Mouse (Mus musculus): Measurements from ENCODE around the gene Atrip.

The Atrip gene

GRCm38 (mm10) chr9:109097831-109098230 lies 23.9 kb upstream of the Atrip start:
- DNase-seq (ENCODE audit: low spot score), result peak; percentile 17

- DNase-seq (ENCODE audit: low spot score), result peak; percentile 37
Measured at GRCm38 (mm10) chr9:109097291-109097690, 23.4 kb upstream of the Atrip start.

- DNase-seq (ENCODE audit: low spot score), result peak; percentile 44
Measured at GRCm38 (mm10) chr9:109096856-109097255, 22.9 kb upstream of the Atrip start.

GRCm38 (mm10) chr9:109096251-109096661 lies 22.3 kb upstream of the Atrip start:
- DNase-seq (ENCODE audit: low spot score), result no peak

GRCm38 (mm10) chr9:109095137-109095982 lies 21.4 kb upstream of the Atrip start, which contains the start of gene Plxnb1:
Gene Plxnb1, plus strand, starts transcription at chr9:109095389.
- peak; percentile 84 for DNase-seq (ENCODE audit: low spot score)

GRCm38 (mm10) chr9:109094553-109095136 lies 20.7 kb upstream of the Atrip start:
- peak; percentile 77 for DNase-seq (ENCODE audit: low spot score)

- DNase-seq (ENCODE audit: low spot score), result peak; percentile 11
Measured at GRCm38 (mm10) chr9:109093786-109094552, 20.0 kb upstream of the Atrip start.

GRCm38 (mm10) chr9:109092799-109093198 lies 18.9 kb upstream of the Atrip start:
- peak; percentile 39 for DNase-seq (ENCODE audit: low spot score)

- no peak for DNase-seq (ENCODE audit: low spot score)
Measured at GRCm38 (mm10) chr9:109091802-109092201, 17.9 kb upstream of the Atrip start.

GRCm38 (mm10) chr9:109090446-109090845 lies 16.5 kb upstream of the Atrip start:
- DNase-seq (ENCODE audit: low spot score), result no peak

GRCm38 (mm10) chr9:109087987-109088386 lies 14.1 kb upstream of the Atrip start:
- DNase-seq (ENCODE audit: low spot score), result peak; percentile 76

GRCm38 (mm10) chr9:109084922-109085321 lies 11.0 kb upstream of the Atrip start:
- DNase-seq (ENCODE audit: low spot score), result peak; percentile 75

- peak; percentile 95 for DNase-seq (ENCODE audit: low spot score)
Measured at GRCm38 (mm10) chr9:109082124-109082800, 8.3 kb upstream of the Atrip start, which contains the start of the genes Ccdc51 and Tma7. Gene Ccdc51, plus strand, starts transcription at chr9:109082493. Gene Tma7, minus strand, starts transcription at chr9:109082587.

- DNase-seq (ENCODE audit: low spot score), result peak; percentile 11
Measured at GRCm38 (mm10) chr9:109081749-109082123, 7.8 kb upstream of the Atrip start.

- no peak for DNase-seq (ENCODE audit: low spot score)
Measured at GRCm38 (mm10) chr9:109080516-109080915, 6.6 kb upstream of the Atrip start.

- DNase-seq (ENCODE audit: low spot score), result no peak
Measured at GRCm38 (mm10) chr9:109068095-109068735, 5.7 kb downstream of the Atrip start.

GRCm38 (mm10) chr9:109060898-109061295 lies 13.0 kb downstream of the Atrip start:
- no peak for DNase-seq (ENCODE audit: low spot score)

- no peak for DNase-seq (ENCODE audit: low spot score)
Measured at GRCm38 (mm10) chr9:109060184-109060897, 13.6 kb downstream of the Atrip start.

GRCm38 (mm10) chr9:109059136-109059903 lies 14.6 kb downstream of the Atrip start, which contains the start of gene Trex1:
Gene Trex1, minus strand, starts transcription at chr9:109059734.
- peak; percentile 86 for DNase-seq (ENCODE audit: low spot score)
